Mouse (Mus musculus): Measurements from ENCODE around the gene Nosip. TPM values are rescaled to one million over a fixed set of nuclear protein-coding genes. Genes with fewer than 3 reads are reported as not detected.

The Nosip gene
- polyA plus RNA-seq, 1 experiment, result 160 TPM

DNA sequence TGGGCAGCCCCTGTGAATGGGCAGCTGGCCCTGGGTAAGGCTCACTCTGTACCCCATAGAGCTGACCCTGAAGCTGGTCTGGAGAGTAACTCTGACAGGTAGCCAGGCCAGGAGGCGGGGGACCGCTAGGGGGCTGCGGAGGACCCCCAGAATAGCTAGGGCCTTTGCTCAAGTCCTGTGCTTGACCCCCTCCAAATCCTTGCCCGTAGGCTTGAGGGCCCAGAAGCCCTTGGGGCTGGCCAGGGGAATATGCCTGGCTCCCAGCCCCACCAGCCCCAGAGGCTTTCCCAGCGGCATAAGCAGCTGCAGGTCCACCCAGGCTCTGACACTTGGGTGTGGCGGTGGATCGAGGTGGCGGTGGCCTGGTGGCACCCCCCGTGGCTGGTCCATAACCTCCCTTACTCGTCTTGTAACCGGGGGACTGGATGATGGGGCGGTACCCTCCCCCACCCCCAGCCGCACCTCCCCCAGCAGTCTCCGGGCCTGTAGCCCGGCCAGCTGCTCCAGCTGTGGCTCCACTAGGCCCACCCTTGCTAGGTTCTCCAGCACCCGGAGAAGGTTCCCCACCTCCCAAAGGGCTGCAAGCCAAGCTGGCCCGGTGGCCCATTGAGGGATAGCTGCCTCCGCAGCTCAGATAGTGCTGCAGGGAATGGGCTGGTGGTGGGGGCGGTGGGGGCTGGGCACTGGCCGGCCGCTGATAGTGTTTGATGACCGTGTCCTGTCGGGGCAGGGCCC, 13.1 kb upstream of the Nosip start:
- no peak for TF ChIP-seq GATA1 (IDR thresholded peaks at IDR 0.05; ENCODE audit: low read length)

DNA sequence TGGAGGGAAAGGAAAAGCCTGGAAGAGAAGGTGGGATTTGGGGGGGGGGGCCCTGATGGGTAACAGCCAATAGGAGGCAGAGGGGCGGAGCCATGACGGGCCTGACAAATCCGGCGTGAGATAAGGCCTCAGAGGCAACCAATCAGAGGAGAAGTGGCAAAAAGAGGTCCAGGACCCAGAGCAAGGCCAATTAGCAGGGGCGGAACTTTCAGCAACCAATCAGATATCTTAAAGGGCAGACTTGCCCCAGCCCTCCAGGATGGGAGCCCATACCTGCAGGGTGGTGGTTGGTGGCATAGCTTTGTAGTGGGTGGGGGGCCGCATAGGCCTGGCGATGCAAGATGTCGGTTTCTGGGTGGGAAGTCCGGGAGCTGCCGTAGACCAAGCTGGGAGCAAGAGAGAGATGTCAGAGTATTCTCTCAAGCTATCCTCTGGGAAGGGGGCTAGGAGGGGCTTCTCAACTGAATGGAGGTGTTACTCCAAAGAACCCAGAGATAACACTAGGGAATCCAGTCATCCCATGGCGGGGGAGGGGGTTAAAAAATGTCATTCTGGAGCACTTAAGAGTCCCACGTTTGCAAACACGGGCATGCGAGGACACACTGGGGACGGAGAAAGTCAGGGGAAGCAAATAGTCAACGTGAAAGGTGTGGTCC, 11.2 kb upstream of the Nosip start:
- no peak for TF ChIP-seq GATA1 (IDR thresholded peaks at IDR 0.05; ENCODE audit: low read length)

DNA sequence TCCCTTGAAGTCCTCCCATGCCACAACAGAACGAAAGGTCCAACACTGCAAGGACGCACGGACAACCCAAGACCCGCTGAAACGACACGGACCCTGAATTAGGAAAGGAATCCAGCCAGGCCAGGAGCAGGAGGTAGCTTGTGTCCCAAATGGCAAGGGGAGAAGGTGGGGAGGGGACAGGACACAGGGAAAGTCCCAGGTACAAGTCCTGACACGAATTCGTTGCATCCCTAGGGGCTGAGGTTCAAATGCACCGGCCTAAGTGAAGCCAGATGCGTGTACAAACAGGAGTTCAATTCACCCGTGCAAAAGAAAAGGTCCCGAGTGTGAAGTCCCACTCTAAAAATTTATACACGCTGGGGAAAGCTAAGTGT, 10.6 kb upstream of the Nosip start:
- no peak for TF ChIP-seq GATA1 (IDR thresholded peaks at IDR 0.05; ENCODE audit: low read length)

DNA sequence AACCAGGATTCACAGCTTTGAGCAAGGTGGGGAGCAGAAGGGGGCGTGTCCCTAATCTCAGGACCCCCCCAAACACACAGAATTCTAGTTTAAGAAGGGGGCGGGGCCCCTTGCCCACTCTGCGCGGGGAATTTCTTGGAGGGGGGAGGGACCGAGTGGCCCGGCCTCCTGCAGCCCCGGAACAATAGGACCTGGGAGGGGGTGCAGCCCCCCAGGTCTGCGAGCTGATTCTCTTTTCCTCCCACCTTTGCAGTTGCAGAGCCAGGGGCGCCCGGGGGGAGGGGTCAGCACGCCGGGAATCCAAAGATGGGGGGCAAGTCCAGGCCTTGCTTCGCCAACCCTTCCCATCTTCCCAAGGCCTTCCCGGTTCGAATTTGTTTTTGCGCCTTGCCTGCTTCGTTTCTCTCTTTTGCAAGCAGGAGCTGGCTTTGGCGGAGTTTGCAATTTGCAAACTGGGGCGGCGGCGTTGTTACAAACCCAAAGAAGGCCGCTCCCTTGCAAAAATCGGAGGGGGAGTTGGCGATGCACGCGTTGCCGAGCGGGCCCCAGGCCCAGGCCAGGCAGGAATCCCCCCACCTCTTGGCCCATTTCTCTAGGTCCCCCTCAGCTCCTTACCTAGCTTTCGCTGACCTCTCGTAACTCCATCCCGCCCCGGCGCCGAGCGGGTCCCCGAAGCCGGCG, 9.9 kb upstream of the Nosip start:
- TF ChIP-seq GATA1 (IDR thresholded peaks at IDR 0.05; ENCODE audit: low read length), result no peak

DNA sequence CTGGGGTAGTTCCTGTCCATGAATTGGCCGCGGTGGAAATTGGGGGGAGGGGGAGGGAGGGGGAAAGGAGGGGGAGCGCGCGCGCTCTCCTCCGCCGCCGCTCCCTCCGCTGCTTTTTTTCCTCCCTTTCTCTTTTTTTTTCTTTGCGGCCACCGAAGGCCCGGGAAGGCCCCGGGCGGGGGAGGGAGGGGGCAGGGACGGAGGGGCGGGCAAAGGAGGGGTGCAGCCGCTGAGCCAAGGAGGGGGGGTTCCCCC, 9.4 kb upstream of the Nosip start, which contains the start of gene Prr12:
TSS of gene Prr12 (minus strand) at position 20 of the 255 bp plus-strand sequence.
- TF ChIP-seq GATA1 (IDR thresholded peaks at IDR 0.05; ENCODE audit: low read length), result no peak

DNA sequence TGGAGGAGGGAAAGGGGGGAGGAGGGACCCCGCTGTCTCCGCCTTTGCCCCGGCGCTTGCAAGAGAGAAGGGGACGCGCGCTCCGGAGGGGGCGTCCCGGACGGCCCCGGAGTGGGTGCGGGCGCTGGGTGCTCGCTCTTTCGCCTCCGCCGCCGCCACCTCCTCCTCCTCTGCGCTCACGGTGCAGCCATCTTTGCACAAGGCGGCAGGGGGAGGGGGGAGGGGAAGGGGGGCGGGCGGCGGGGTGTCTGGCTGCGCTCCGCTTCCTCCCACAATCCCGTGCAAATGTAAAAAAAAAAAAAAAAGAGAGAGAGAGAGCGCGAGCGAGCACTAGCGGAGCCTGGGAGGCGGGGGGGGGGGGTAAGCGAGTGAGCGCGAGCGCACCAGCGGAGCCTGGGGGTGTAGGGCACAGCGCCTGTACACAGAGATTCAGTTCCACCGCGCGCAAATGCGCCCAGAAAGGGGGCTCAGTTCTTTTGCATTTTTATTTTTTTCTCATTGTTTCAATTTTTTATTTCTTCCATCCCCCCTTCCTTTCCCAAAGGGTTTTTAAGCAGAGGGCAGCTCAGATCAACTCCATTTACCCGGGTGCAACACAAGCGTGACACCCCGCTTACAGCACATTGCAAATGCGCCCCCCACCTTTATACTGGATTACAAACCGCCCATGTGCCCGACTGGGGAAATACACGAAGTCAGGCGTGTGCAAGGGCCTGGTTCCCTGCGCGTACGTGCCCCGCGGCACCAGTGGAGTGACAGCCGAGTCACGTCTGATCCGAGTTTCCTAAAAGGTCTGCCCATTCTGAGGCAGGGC, 8.9 kb upstream of the Nosip start:
- TF ChIP-seq GATA1 (IDR thresholded peaks at IDR 0.05; ENCODE audit: low read length), result no peak

DNA sequence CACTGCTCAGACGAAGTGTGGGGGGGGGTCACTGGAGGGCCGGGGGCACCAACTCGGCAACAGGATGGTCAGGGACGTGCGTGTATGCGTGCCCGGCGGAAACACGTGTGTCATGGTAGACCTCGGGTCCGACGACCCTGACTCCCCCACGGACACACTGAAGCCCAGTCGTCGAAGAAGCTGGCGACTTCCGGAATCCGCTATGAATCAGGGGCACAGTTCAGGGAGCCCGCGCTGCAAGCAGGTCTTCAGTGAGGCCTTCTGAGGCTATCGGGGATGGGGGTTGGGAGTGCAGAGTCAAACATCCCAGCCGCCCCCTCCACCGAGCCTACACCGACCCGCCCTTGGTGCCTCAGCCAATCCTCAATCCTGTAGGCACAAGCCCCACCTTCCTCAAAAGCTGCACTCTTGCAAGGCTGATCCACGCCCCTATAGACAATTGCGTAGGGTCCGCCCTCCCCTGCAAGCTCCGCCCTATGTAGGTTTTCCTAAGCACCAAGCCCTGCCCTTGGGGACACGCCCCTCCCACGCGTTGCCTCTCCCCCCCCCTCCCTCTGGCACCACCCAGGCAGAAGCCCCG, 8.2 kb upstream of the Nosip start:
- TF ChIP-seq GATA1 (IDR thresholded peaks at IDR 0.05; ENCODE audit: low read length), result no peak

DNA sequence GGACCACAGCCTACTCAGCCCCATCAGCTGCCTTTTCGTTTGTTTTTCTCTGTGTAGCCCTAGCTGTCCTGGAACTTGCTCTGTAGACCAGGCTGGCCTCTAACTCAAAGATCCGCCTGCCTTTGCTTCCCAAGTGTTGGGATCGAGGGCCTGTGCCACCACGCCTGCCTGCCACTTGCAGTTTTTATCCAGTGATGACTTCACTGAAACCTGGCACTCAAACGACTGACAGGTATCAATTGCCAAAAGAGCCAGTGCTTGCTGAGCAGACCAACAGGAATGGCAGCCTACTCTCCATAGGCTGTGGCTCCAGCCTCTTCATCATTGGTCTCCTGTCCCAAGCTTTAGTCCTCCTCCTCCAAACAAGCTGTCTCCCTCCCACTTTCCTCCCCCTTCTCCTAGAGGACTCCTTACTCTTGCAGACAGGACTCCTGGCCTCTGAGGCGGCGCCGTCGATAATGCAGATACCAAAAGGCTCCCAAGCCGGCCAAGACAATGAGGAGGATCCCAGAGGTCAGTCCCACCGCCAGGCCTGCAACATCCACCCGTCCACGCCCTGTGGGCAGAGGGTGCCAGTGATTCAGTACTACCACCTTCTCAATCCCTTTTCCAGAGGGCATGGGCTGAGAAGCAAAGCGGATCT, 5.8 kb upstream of the Nosip start:
- no peak for TF ChIP-seq GATA1 (IDR thresholded peaks at IDR 0.05; ENCODE audit: low read length)

DNA sequence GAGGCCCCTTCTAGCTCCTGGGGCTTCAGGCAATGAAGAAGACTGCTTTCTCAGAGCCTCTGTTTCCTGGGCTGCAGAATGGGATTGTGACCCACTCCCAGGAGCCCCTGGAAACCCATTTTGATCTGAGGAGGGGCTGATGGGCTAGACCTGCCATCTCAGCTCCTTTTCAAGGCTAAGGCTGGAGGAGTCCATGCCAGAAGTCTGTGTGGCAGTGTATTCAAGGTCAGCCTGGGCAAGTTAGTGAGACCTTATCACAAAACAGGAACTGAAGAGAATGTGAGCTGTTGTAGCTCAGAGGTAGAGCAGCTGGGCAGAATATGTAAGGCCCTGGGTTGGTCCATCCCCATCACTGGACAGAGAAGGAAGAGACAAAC, 5.3 kb upstream of the Nosip start:
- TF ChIP-seq GATA1 (IDR thresholded peaks at IDR 0.05; ENCODE audit: low read length), result no peak

DNA sequence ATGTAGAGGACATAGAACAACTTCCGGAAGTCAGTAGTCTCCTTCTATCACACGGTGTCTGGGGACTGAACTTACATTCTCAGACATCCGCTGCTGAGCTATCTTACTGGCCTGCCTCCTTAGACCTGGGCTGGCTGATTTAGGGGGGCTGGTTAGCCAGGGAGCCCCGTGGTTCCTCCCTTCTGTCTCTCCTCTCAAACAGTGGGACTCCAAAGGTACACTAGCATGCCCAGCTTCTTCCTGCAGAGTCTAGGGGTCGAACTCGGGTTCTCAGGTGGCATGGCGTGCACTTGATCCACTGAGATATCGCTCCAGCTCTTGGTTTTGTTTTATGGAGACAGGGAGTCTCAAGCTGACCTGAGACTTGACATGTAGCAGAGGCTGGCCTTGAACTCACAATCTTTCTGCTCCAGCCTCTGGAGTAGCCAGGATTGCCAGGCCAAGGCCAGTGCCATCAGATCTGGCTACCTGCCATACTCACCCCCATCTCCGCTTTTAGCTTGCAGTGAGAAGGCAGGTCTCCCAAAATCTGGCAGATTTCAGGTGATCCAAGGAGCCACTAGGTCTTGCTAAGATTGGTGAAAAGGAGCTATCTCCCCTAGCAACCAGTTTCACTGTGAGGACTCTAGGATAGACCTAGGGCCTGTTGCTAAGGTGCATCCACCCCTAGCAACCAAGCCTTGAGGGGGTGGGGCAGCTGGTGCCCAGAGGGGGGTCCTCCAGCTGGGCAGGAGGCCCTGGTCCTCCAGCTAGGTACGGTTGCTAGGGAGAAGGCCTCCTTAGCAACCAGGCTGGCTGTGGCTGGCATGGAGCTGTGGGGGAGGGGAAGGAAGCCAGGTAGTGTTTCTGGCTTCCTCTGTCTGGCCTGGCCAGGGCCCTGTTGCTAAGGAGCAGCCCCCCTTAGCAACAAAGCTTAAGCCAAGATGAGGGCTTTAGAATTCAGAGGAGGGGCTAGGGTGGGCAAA, 3.3 kb upstream of the Nosip start:
- TF ChIP-seq GATA1 (IDR thresholded peaks at IDR 0.05; ENCODE audit: low read length), result no peak

DNA sequence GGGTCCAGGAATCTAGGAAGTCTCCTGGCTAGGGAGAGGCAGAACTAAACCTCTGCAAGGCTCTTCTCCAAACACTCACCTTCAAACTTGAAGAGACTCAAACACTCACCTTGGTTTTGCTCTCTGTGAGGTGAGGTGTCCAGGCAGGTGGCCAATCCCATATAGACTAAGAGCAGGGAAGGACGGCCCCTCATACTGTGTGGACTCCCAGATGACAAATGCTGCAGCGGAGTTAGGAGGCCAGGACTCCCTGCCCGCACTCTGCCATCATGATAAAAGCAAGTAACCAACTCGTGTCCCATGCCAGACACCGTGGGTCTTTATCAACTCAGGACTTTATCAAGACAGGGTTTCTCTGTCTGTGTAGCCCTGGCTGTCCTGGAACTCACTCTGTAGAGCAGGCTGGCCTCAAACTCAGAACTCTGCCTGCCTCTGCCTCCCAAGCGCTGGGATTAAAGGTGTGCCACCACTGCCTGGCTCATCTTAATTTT, 1.6 kb upstream of the Nosip start:
- no peak for TF ChIP-seq GATA1 (IDR thresholded peaks at IDR 0.05; ENCODE audit: low read length)

DNA sequence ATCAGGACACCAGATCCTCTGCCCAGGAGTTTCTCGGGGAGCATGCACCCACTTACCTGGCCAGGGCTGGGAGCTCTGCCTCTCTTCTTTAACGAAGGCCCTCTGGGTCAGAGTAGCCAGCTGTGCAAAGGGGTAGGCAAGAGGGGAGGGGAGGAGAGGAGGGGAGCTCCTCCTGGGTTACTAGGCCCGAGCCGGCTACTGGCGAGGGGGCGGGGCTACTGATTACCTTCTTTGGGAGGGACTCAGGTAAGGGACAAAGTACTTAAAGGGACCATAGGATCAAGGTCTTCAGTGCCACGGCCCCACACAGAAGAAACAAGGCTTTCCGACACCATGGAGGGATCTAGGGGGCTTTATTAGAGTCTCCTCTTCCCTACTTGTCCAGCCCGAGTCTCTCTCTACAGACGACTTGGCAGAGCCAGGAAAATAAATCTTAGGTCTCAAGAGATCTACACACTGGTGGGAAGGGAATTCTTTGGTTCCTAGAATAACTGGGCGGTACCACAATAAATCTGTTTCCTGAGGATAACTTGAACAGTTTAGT, 625 bp upstream of the Nosip start:
- no peak for TF ChIP-seq GATA1 (IDR thresholded peaks at IDR 0.05; ENCODE audit: low read length)

DNA sequence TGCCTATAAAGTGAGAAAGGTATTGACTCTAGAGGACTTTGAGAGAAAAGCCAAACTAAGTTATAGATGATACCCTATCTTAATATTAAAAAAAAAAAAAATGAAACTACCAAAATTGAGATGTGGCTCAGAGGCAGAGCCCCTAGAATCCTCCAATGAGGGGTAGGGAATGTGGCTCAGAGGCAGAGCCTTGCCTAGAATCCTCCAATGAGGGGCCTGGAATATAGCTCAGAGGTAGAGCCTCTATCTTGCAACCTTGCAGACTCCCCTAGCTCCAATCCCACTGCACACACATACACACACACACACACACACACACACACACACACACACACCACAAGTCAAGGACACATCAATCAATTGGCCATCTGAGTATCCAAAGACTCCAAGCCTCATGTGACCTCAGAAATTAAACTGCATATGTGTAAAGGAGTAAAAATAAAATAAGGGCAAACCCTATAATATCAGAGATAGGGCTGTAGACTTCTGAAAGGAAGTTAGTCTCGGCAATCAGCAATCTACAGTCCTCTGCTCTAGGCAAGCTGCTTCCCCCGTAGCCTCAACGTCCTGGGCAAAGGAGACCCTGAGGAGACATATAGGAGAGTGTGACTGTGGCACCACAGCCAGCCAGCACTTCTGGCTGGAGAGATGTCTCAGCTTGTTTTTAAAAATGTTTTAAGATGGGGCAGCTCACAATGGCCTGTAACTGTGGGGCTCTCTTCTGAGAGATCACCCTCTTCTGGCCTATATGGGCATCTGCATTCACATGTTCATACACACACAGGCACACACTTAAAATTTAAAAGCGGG, 5.2 kb downstream of the Nosip start:
- TF ChIP-seq GATA1 (IDR thresholded peaks at IDR 0.05; ENCODE audit: low read length), result no peak

Data from G1E-ER4 (cell line).